Mouse (Mus musculus): ENCODE results near the gene Gm28048. TPM values are rescaled to one million over a fixed set of nuclear protein-coding genes. Genes with fewer than 3 reads are reported as not detected.

Gm28048 gene
- total and polyA plus RNA-seq, 2 experiments from 2014 or later: 0.81 to 4.2 TPM

- Histone ChIP-seq H3K9me3 (ENCODE audit: low read length) (no peaks in the 10 kb centered on the region), H3K4me1 (ENCODE audit: insufficient read depth) (peaks cover 4% of the 10 kb centered on the region; the same call in 1 of the 2 replicates), H3K36me3 (ENCODE audit: insufficient read depth) (peaks cover 11% of the 10 kb centered on the region), H3K4me3 (ENCODE audit: low read depth, low read length) (peak overlapping the region; percentile 73), H3K27me3 (ENCODE audit: insufficient read depth, low read length) (no peaks in the 10 kb centered on the region), H3K27ac (ENCODE audit: low read depth, low read length) (peak overlapping the region; percentile 93), H3K9ac (peak overlapping the region; percentile 83), H3K4me2 (ENCODE audit: low read depth) (peak overlapping the region; percentile 70)
- ATAC-seq: no peak
- 45% methylated on average over 1 of the region's 1 CpGs for WGBS
- TF ChIP-seq CTCF (IDR thresholded peaks at IDR 0.05; ENCODE audit: low read depth): no peak
- no peak for DNase-seq
Observed at GRCm38 (mm10) chr11:22989786-22990185, 7.9 kb upstream of the Gm28048 start.

- H3K4me3 ChIP-seq (ENCODE audit: low read depth, low read length): no peak overlapping the region
- no peaks in the 10 kb centered on the region for H3K9me3 ChIP-seq (ENCODE audit: low read length)
- H3K4me2 ChIP-seq (ENCODE audit: low read depth): no peak overlapping the region
- DNase-seq: peak; percentile 85
- H3K9ac ChIP-seq: no peak overlapping the region
- no peaks in the 10 kb centered on the region for H3K36me3 ChIP-seq (ENCODE audit: insufficient read depth)
- no peak overlapping the region for H3K27ac ChIP-seq (ENCODE audit: low read depth, low read length)
- 41% methylated on average over 2 of the region's 2 CpGs for WGBS
- no peak for ATAC-seq
- H3K4me1 ChIP-seq (ENCODE audit: insufficient read depth): peaks cover 4% of the 10 kb centered on the region; the same call in 1 of the 2 replicates
- TF ChIP-seq CTCF (IDR thresholded peaks at IDR 0.05; ENCODE audit: low read depth): peak; percentile 87
- no peaks in the 10 kb centered on the region for H3K27me3 ChIP-seq (ENCODE audit: insufficient read depth, low read length)
Observed at GRCm38 (mm10) chr11:22987357-22987756, 5.5 kb upstream of the Gm28048 start.

DNA sequence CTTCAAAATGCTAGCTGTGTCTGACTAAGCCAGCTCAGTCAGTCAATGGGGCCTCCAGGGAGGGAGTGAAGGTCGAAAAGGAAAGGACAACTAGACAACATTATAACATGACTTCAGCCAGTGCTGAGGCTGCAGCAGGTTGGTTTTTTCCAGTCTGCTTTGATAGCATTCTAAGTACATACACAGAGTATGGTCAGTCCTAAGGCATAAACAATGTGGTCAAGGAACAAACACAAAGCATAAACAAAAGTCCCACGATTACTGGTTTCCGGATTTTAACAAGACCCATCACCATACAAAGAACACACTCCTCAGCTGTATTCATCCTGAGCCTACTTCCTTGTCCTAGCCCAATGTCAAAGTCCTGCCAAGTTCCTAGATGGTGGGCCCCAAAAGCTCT, 3.6 kb upstream of the Gm28048 start:
- DNase-seq (no peak), ATAC-seq (no peak)
- Histone ChIP-seq H3K9ac (no peak overlapping the region), H3K4me2 (ENCODE audit: low read depth) (no peak overlapping the region), H3K27ac (ENCODE audit: low read depth, low read length) (no peak overlapping the region), H3K4me1 (ENCODE audit: insufficient read depth) (0 out of 2 replicates have a peak, but pooled peaks cover 7% of the 10 kb centered on the region), H3K36me3 (ENCODE audit: insufficient read depth) (no peaks in the 10 kb centered on the region), H3K4me3 (ENCODE audit: low read depth, low read length) (no peak overlapping the region), H3K27me3 (ENCODE audit: insufficient read depth, low read length) (no peaks in the 10 kb centered on the region), H3K9me3 (ENCODE audit: low read length) (no peaks in the 10 kb centered on the region)
- WGBS: 84% methylated on average over 3 of the region's 3 CpGs
- TF ChIP-seq CTCF (IDR thresholded peaks at IDR 0.05; ENCODE audit: low read depth): no peak

DNA sequence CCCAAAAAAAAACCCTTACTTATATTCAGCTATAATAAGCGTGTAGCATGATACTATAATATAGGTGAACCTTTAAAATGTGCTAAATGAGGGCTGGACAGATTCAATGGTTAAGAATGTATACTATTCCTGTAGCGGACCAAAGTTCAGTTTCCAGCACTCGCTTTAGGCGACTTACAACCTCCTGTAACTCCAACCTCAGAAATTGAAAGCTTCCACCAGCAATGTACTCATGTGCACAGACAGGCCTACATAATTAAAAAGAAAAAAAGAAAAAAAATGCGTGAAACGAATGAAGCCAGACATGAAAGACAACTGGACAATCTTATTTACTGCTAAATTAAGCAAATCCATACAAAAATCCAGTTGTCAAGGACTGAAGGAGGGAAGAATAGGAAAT, 956 bp upstream of the Gm28048 start:
- Histone ChIP-seq H3K4me2 (ENCODE audit: low read depth) (peak overlapping the region; percentile 54; the same call in 1 of the 2 replicates), H3K27me3 (ENCODE audit: insufficient read depth, low read length) (no peaks in the 10 kb centered on the region), H3K4me3 (ENCODE audit: low read depth, low read length) (peak overlapping the region; percentile 57; the same call in 1 of the 2 replicates), H3K9ac (no peak overlapping the region; the same call in 1 of the 2 replicates), H3K4me1 (ENCODE audit: insufficient read depth) (0 out of 2 replicates have a peak, but pooled peaks cover 7% of the 10 kb centered on the region), H3K9me3 (ENCODE audit: low read length) (no peaks in the 10 kb centered on the region), H3K36me3 (ENCODE audit: insufficient read depth) (peaks cover 6% of the 10 kb centered on the region; the same call in 1 of the 2 replicates), H3K27ac (ENCODE audit: low read depth, low read length) (no peak overlapping the region)
- DNase-seq (no peak), ATAC-seq (no peak)
- 64% methylated on average over 6 of the region's 6 CpGs for WGBS
- no peak for TF ChIP-seq CTCF (IDR thresholded peaks at IDR 0.05; ENCODE audit: low read depth)

DNA sequence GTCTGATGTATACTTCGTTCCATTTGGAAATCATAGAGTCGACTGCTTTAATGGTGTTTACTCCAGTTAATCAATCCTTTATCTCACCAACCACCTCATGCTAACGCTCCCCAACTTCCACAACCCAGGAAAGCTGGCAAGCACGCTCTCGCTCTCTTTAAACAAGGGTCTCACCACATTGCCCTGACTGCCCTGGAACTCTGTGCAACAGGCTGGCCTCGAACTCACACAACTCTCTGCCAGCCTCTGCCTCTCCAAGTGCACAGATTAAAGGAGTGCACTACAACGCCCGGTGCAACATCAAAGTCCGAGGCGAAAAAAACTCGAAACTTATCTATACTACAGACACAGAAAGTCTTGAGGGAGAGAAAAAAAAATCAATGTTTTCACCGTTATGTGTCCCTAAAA, 343 bp downstream of the Gm28048 start:
- Histone ChIP-seq H3K4me2 (ENCODE audit: low read depth) (peak overlapping the region; percentile 54), H3K4me1 (ENCODE audit: insufficient read depth) (0 out of 2 replicates have a peak, but pooled peaks cover 7% of the 10 kb centered on the region), H3K27me3 (ENCODE audit: insufficient read depth, low read length) (no peaks in the 10 kb centered on the region), H3K36me3 (ENCODE audit: insufficient read depth) (peaks cover 6% of the 10 kb centered on the region; the same call in 1 of the 2 replicates), H3K27ac (ENCODE audit: low read depth, low read length) (peak overlapping the region; percentile 93), H3K4me3 (ENCODE audit: low read depth, low read length) (peak overlapping the region; percentile 57), H3K9me3 (ENCODE audit: low read length) (no peaks in the 10 kb centered on the region), H3K9ac (peak overlapping the region; percentile 67)
- no peak for TF ChIP-seq CTCF (IDR thresholded peaks at IDR 0.05; ENCODE audit: low read depth)
- ATAC-seq (peak; percentile 12), DNase-seq (no peak)
- WGBS: 5% methylated on average over 12 of the region's 12 CpGs

- no peak for TF ChIP-seq CTCF (IDR thresholded peaks at IDR 0.05; ENCODE audit: low read depth)
- H3K9me3 ChIP-seq (ENCODE audit: low read length): no peaks in the 10 kb centered on the region
- DNase-seq (no peak), ATAC-seq (no peak)
- peaks cover 6% of the 10 kb centered on the region; the same call in 1 of the 2 replicates for H3K36me3 ChIP-seq (ENCODE audit: insufficient read depth)
- H3K27me3 ChIP-seq (ENCODE audit: insufficient read depth, low read length): no peaks in the 10 kb centered on the region
- H3K4me1 ChIP-seq (ENCODE audit: insufficient read depth): 0 out of 2 replicates have a peak, but pooled peaks cover 7% of the 10 kb centered on the region
- peak overlapping the region; percentile 57 for H3K4me3 ChIP-seq (ENCODE audit: low read depth, low read length)
- H3K9ac ChIP-seq: peak overlapping the region; percentile 67; the same call in 1 of the 2 replicates
- no peak overlapping the region for H3K27ac ChIP-seq (ENCODE audit: low read depth, low read length)
- WGBS: 44% methylated on average over 4 of the region's 4 CpGs
- H3K4me2 ChIP-seq (ENCODE audit: low read depth): peak overlapping the region; percentile 54
Observed at GRCm38 (mm10) chr11:22981041-22981440, 849 bp downstream of the Gm28048 start.

- Histone ChIP-seq H3K4me1 (ENCODE audit: insufficient read depth) (peaks cover 14% of the 10 kb centered on the region; the same call in 1 of the 2 replicates), H3K27ac (ENCODE audit: low read depth, low read length) (no peak overlapping the region), H3K9ac (no peak overlapping the region), H3K4me3 (ENCODE audit: low read depth, low read length) (no peak overlapping the region), H3K27me3 (ENCODE audit: insufficient read depth, low read length) (no peaks in the 10 kb centered on the region), H3K36me3 (ENCODE audit: insufficient read depth) (peaks cover 6% of the 10 kb centered on the region), H3K9me3 (ENCODE audit: low read length) (no peaks in the 10 kb centered on the region), H3K4me2 (ENCODE audit: low read depth) (no peak overlapping the region)
- DNase-seq (no peak), ATAC-seq (no peak)
- no peak for TF ChIP-seq CTCF (IDR thresholded peaks at IDR 0.05; ENCODE audit: low read depth)
- 88% methylated on average over 1 of the region's 1 CpGs for WGBS
Observed at GRCm38 (mm10) chr11:22979221-22979620, 2.7 kb downstream of the Gm28048 start.

Measured in forebrain, postnatal 0 days (tissue).